Mouse (Mus musculus) liver, adult 2 months (tissue): ENCODE results near the gene Rnf141.

Experiments used
- CTCF ChIP-seq: fragments of 200-500 bp; IDR thresholded peaks from 2 replicates; pipeline ENCODE4 v1.5.1; 2011; ENCODE audit warnings: low read depth, low read length, control low read depth
- POLR2A ChIP-seq: fragments of 200-500 bp; IDR thresholded peaks from 2 replicates; pipeline ENCODE4 v1.6.1; 2011; ENCODE audit warnings: low read length, control low read depth; ENCODE audit not compliant: insufficient read depth; ENCODE audit errors: extremely low read depth

- no peak for TF ChIP-seq POLR2A
- no peak for TF ChIP-seq CTCF
Observed at GRCm38 (mm10) chr7:110787310-110787709, 56.9 kb downstream of the Rnf141 start.
